Mouse (Mus musculus) limb, embryonic 10.5 days (tissue): ENCODE data around the gene Gnai2. TPM values are rescaled to one million over a fixed set of nuclear protein-coding genes. Genes with fewer than 3 reads are reported as not detected.

Experiments used
- DNase-seq: peaks from one replicate; pipeline ENCODE4 v3.0.0-alpha.2; 2017; ENCODE audit warnings: low spot score
- H3K27ac ChIP-seq: fragments of 300-500 bp; sonication (generic); 2 replicates; pipeline ENCODE4 v1.5.1; 2016; ENCODE audit warnings: mild to moderate bottlenecking
- H3K27me3 ChIP-seq: fragments of 300-500 bp; sonication (generic); 2 replicates; pipeline ENCODE4 v1.6.1; 2016; ENCODE audit warnings: low read depth, mild to moderate bottlenecking; ENCODE audit not compliant: poor library complexity, severe bottlenecking
- H3K36me3 ChIP-seq: fragments of 300-500 bp; sonication (generic); 2 replicates; pipeline ENCODE4 v1.6.1; 2016; ENCODE audit warnings: mild to moderate bottlenecking, moderate library complexity
- H3K4me1 ChIP-seq: fragments of 300-500 bp; sonication (generic); 2 replicates; pipeline ENCODE4 v1.6.1; 2016
- H3K4me3 ChIP-seq: fragments of 300-500 bp; sonication (generic); 2 replicates; pipeline ENCODE4 v1.5.1; 2016; ENCODE audit warnings: mild to moderate bottlenecking, moderate library complexity
- H3K9me3 ChIP-seq: fragments of 300-500 bp; sonication (generic); replicated peaks from 2 replicates; pipeline ENCODE4 v1.6.1; 2016; ENCODE audit warnings: mild to moderate bottlenecking
- WGBS: fragments of 180-500 bp; shearing (Covaris S2); methylation state at CpG from one replicate; pipeline ENCODE4 v1.1.7; 2016; 5-methylcytosine and 5-hydroxymethylcytosine counted together
- polyA plus RNA-seq: library from polyadenylated mRNA; unstranded; fragments of >200 nt; fragmentation: Nextera tagmentation; extraction: Ambion mirVana; gene quantifications from 2 replicates; pipeline ENCODE4 v1.2.1, GENCODE M21; 2016

Gene Gnai2
- polyA plus RNA-seq, 1 experiment from 2014 or later: 403 TPM

GRCm38 (mm10) chr9:107668916-107669315 lies 33.7 kb upstream of the Gnai2 start:
- Histone ChIP-seq H3K4me1 (peaks cover 44% of the 10 kb centered on the region), H3K4me3 (no peak overlapping the region), H3K27me3 (peaks cover 61% of the 10 kb centered on the region), H3K9me3 (no peaks in the 10 kb centered on the region), H3K36me3 (no peaks in the 10 kb centered on the region), H3K27ac (no peak overlapping the region)
- no peak for DNase-seq
- 72% methylated on average over 3 of the region's 3 CpGs for WGBS

- no peak overlapping the region for H3K27ac ChIP-seq
- no peaks in the 10 kb centered on the region for H3K36me3 ChIP-seq
- no peaks in the 10 kb centered on the region for H3K9me3 ChIP-seq
- peaks cover 57% of the 10 kb centered on the region for H3K27me3 ChIP-seq
- H3K4me3 ChIP-seq: peak overlapping the region; percentile 62; the same call in 1 of the 2 replicates
- peaks cover 51% of the 10 kb centered on the region for H3K4me1 ChIP-seq
- no peak for DNase-seq
- 41% methylated on average over 8 of the region's 8 CpGs for WGBS
Observed at GRCm38 (mm10) chr9:107668011-107668410, 32.8 kb upstream of the Gnai2 start.

- H3K27ac ChIP-seq: peak overlapping the region; percentile 74
- WGBS: under 1% methylated on average over 24 of the region's 24 CpGs
- DNase-seq: peak; percentile 90
- H3K4me3 ChIP-seq: peak overlapping the region; percentile 62
- peaks cover 57% of the 10 kb centered on the region for H3K27me3 ChIP-seq
- H3K4me1 ChIP-seq: peaks cover 51% of the 10 kb centered on the region
- no peaks in the 10 kb centered on the region for H3K36me3 ChIP-seq
- no peaks in the 10 kb centered on the region for H3K9me3 ChIP-seq
Observed at GRCm38 (mm10) chr9:107667219-107667618, 32.1 kb upstream of the Gnai2 start.

- Histone ChIP-seq H3K9me3 (no peaks in the 10 kb centered on the region), H3K4me1 (peaks cover 51% of the 10 kb centered on the region), H3K27me3 (peaks cover 57% of the 10 kb centered on the region), H3K36me3 (no peaks in the 10 kb centered on the region), H3K27ac (peak overlapping the region; percentile 74), H3K4me3 (peak overlapping the region; percentile 62)
- no peak for DNase-seq
- WGBS: 1% methylated on average over 30 of the region's 30 CpGs
Observed at GRCm38 (mm10) chr9:107666751-107667205, 31.6 kb upstream of the Gnai2 start.

- peaks cover 53% of the 10 kb centered on the region for H3K27me3 ChIP-seq
- H3K27ac ChIP-seq: no peak overlapping the region
Observed at GRCm38 (mm10) chr9:107665308-107665707, 30.1 kb upstream of the Gnai2 start.

GRCm38 (mm10) chr9:107663525-107663924 lies 28.4 kb upstream of the Gnai2 start:
- H3K4me3 ChIP-seq: no peak overlapping the region
- 74% methylated on average over 9 of the region's 9 CpGs for WGBS

More at GRCm38 (mm10) chr9:107665308-107665707, 30.1 kb upstream of the Gnai2 start:
- Histone ChIP-seq H3K4me3 (no peak overlapping the region), H3K4me1 (peaks cover 48% of the 10 kb centered on the region), H3K9me3 (no peaks in the 10 kb centered on the region), H3K36me3 (no peaks in the 10 kb centered on the region)
- 89% methylated on average over 7 of the region's 7 CpGs for WGBS
- DNase-seq: no peak

GRCm38 (mm10) chr9:107662342-107662741 lies 27.2 kb upstream of the Gnai2 start:
- no peaks in the 10 kb centered on the region for H3K36me3 ChIP-seq
- DNase-seq: no peak
- H3K27ac ChIP-seq: no peak overlapping the region
- 72% methylated on average over 8 of the region's 8 CpGs for WGBS
- no peaks in the 10 kb centered on the region for H3K9me3 ChIP-seq
- H3K4me3 ChIP-seq: no peak overlapping the region
- peaks cover 28% of the 10 kb centered on the region for H3K4me1 ChIP-seq
- H3K27me3 ChIP-seq: peaks cover 26% of the 10 kb centered on the region

More at GRCm38 (mm10) chr9:107663525-107663924, 28.4 kb upstream of the Gnai2 start:
- Histone ChIP-seq H3K9me3 (no peaks in the 10 kb centered on the region), H3K36me3 (no peaks in the 10 kb centered on the region), H3K27ac (0 out of 2 replicates have a peak overlapping the region, but pooled peaks have one; percentile 27), H3K27me3 (peaks cover 37% of the 10 kb centered on the region), H3K4me1 (peaks cover 40% of the 10 kb centered on the region)
- no peak for DNase-seq

- no peak for DNase-seq
- peaks cover 12% of the 10 kb centered on the region for H3K4me1 ChIP-seq
- H3K27me3 ChIP-seq: peaks cover 11% of the 10 kb centered on the region
- H3K4me3 ChIP-seq: no peak overlapping the region
- H3K36me3 ChIP-seq: no peaks in the 10 kb centered on the region; the same call in 1 of the 2 replicates
- H3K9me3 ChIP-seq: no peaks in the 10 kb centered on the region
- WGBS: 75% methylated on average over 3 of the region's 3 CpGs
- H3K27ac ChIP-seq: no peak overlapping the region
Observed at GRCm38 (mm10) chr9:107660777-107661176, 25.6 kb upstream of the Gnai2 start.

GRCm38 (mm10) chr9:107659961-107660360 lies 24.8 kb upstream of the Gnai2 start:
- Histone ChIP-seq H3K36me3 (no peaks in the 10 kb centered on the region; the same call in 1 of the 2 replicates), H3K27me3 (peaks cover 3% of the 10 kb centered on the region), H3K4me1 (peaks cover 12% of the 10 kb centered on the region), H3K4me3 (no peak overlapping the region), H3K9me3 (no peaks in the 10 kb centered on the region), H3K27ac (peak overlapping the region; percentile 16; the same call in 1 of the 2 replicates)
- WGBS: 85% methylated on average over 3 of the region's 3 CpGs
- no peak for DNase-seq

- no peaks in the 10 kb centered on the region for H3K9me3 ChIP-seq
- no peaks in the 10 kb centered on the region for H3K27me3 ChIP-seq
- no peak overlapping the region for H3K4me3 ChIP-seq
- H3K36me3 ChIP-seq: no peaks in the 10 kb centered on the region; the same call in 1 of the 2 replicates
- DNase-seq: no peak
- peaks cover 12% of the 10 kb centered on the region for H3K4me1 ChIP-seq
- WGBS: 89% methylated on average over 10 of the region's 10 CpGs
- H3K27ac ChIP-seq: peak overlapping the region; percentile 38; the same call in 1 of the 2 replicates
Observed at GRCm38 (mm10) chr9:107659551-107659950, 24.4 kb upstream of the Gnai2 start.

- Histone ChIP-seq H3K27me3 (no peaks in the 10 kb centered on the region), H3K4me3 (no peak overlapping the region), H3K4me1 (peaks cover 5% of the 10 kb centered on the region; the same call in 1 of the 2 replicates), H3K36me3 (no peaks in the 10 kb centered on the region; the same call in 1 of the 2 replicates), H3K27ac (no peak overlapping the region), H3K9me3 (no peaks in the 10 kb centered on the region)
- 90% methylated on average over 6 of the region's 6 CpGs for WGBS
- DNase-seq: no peak
Observed at GRCm38 (mm10) chr9:107658096-107658495, 22.9 kb upstream of the Gnai2 start.

GRCm38 (mm10) chr9:107657144-107657543 lies 22.0 kb upstream of the Gnai2 start:
- Histone ChIP-seq H3K27ac (no peak overlapping the region), H3K4me1 (peaks cover 5% of the 10 kb centered on the region; the same call in 1 of the 2 replicates), H3K27me3 (no peaks in the 10 kb centered on the region), H3K9me3 (no peaks in the 10 kb centered on the region), H3K36me3 (no peaks in the 10 kb centered on the region; the same call in 1 of the 2 replicates), H3K4me3 (no peak overlapping the region)
- DNase-seq: no peak
- 95% methylated on average over 5 of the region's 5 CpGs for WGBS

GRCm38 (mm10) chr9:107654585-107654984 lies 19.4 kb upstream of the Gnai2 start:
- Histone ChIP-seq H3K4me1 (peaks cover 14% of the 10 kb centered on the region), H3K4me3 (no peak overlapping the region), H3K36me3 (peaks cover 2% of the 10 kb centered on the region; the same call in 1 of the 2 replicates), H3K27me3 (no peaks in the 10 kb centered on the region), H3K27ac (no peak overlapping the region), H3K9me3 (no peaks in the 10 kb centered on the region)
- WGBS: 81% methylated on average over 4 of the region's 4 CpGs
- no peak for DNase-seq
